Mouse (Mus musculus) stomach, postnatal 0 days (tissue): ENCODE data around the gene Gramd1b.

ENCODE experiments used
- CTCF ChIP-seq: IDR thresholded peaks from 2 replicates; pipeline ENCODE4 v1.5.1; 2016; ENCODE audit warnings: antibody characterized with exemption, low read depth, mild to moderate bottlenecking, moderate library complexity
- EP300 ChIP-seq: optimal IDR thresholded peaks from 2 replicates; pipeline ENCODE3; 2016; ENCODE audit warnings: antibody characterized with exemption

- no peak for TF ChIP-seq CTCF
- no peak for TF ChIP-seq EP300
Observed at GRCm38 (mm10) chr9:40376711-40377410, 154.3 kb downstream of the Gramd1b start.
